Mouse (Mus musculus): ENCODE measurements around the gene Stip1. TPM values are rescaled to one million over a fixed set of nuclear protein-coding genes. Genes with fewer than 3 reads are reported as not detected.

Stip1 gene
- polyA plus RNA-seq, 1 experiment = 27.4 TPM

DNA sequence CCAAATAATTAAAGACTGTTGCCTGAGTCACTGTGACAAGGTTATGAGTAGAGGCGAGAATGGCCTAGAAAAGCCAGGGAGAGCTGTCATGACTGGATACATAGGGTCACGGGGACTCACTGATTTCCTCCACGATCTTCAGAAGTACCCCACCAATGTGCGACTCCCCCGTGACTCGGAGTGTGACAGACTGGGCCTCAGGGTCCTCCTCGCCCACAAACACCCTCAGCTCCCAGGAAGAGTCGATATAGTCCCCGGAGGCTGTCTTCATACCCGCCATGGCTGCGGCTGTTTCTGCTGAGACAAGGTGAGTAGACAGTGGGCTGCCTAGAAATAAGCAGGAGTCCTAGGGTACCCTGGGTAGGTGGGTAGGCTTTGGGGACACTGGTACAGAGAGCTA, 21.2 kb downstream of the Stip1 start:
- 9% methylated on average over 11 of the region's 11 CpGs for WGBS
- H3K36me3 ChIP-seq (ENCODE audit: control insufficient read depth, insufficient read depth, low read length) = peaks cover 30% of the 10 kb centered on the region
- peaks cover 10% of the 10 kb centered on the region; the same call in 1 of the 2 replicates for H3K4me1 ChIP-seq (ENCODE audit: control insufficient read depth, insufficient read depth, insufficient read length)
- H3K27me3 ChIP-seq (ENCODE audit: control insufficient read depth, insufficient read depth, low read length) = no peaks in the 10 kb centered on the region
- H3K27ac ChIP-seq (ENCODE audit: insufficient read depth, low read length) = peak overlapping the region; percentile 95
- DNase-seq (ENCODE audit: low read depth in 1 of 2, low spot score in 2 of 2) = no peak
- peak overlapping the region; percentile 73 for H3K4me3 ChIP-seq (ENCODE audit: extremely low read depth, insufficient read depth, insufficient read length)
- TF ChIP-seq CTCF (IDR thresholded peaks at IDR 0.05; ENCODE audit: extremely low read depth, insufficient read depth, insufficient read length, insufficient replicate concordance) (no peak), POLR2A (IDR thresholded peaks at IDR 0.05; ENCODE audit: low read depth, low read length) (no peak)

DNA sequence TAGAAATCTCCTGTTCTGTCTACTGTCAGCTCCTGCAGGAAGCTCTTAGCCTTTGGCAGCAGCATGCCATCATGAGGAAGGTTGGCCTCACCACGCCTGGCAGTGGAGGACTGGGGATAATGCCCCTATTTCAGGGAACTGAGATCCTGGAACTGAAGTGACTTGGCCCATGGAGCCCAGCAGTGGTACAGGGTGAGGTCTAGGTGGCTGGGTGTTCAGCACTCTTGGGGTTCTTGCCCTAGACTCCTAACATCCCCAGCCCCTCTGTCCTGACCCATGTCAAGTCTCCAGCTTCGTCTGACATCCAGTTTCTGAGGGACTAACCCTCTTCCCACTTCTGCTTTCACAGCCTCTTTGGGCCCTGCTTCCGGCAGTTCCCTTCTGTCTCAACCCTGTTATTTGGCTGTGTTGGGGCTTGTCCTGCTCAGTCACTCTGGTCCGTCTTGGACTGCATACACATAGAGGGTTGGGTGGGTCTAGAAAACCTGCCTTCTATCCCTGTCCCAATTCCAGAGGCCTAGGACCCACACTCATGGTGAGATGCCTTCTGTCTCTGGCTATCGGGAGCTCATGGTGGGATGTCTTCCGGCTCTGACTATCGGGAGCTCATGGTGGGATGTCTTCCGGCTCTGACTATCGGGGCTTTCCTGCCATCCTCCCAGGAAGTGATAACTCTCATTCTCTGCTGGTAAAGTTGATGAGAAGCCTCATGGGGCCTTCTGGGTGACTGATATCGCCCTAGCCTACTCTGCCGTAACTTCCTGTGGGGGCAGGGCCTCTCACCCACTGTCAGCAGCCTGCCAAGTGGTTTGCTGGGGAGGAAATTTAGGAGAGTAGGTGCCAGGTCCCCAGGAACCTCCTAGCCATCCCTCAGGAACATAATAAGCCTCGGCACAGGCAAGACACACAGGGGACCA, 22.0 kb downstream of the Stip1 start:
- peak; percentile 60 to 70 for DNase-seq (ENCODE audit: low read depth in 1 of 2, low spot score in 2 of 2)
- Histone ChIP-seq H3K27me3 (ENCODE audit: control insufficient read depth, insufficient read depth, low read length) (no peaks in the 10 kb centered on the region), H3K4me3 (ENCODE audit: extremely low read depth, insufficient read depth, insufficient read length) (peak overlapping the region; percentile 73), H3K27ac (ENCODE audit: insufficient read depth, low read length) (peak overlapping the region; percentile 95), H3K36me3 (ENCODE audit: control insufficient read depth, insufficient read depth, low read length) (peaks cover 33% of the 10 kb centered on the region), H3K4me1 (ENCODE audit: control insufficient read depth, insufficient read depth, insufficient read length) (peaks cover 10% of the 10 kb centered on the region; the same call in 1 of the 2 replicates)
- WGBS = 7% methylated on average over 12 of the region's 12 CpGs
- no peak for TF ChIP-seq CTCF (IDR thresholded peaks at IDR 0.05; ENCODE audit: extremely low read depth, insufficient read depth, insufficient read length, insufficient replicate concordance)
- peak; percentile 20; the same call in 1 of the 2 replicates for TF ChIP-seq POLR2A (IDR thresholded peaks at IDR 0.05; ENCODE audit: low read depth, low read length)

GRCm38 (mm10) chr19:7014481-7015135, 25.2 kb downstream of the Stip1 start:
- H3K4me1 ChIP-seq (ENCODE audit: control insufficient read depth, insufficient read depth, insufficient read length) = peaks cover 6% of the 10 kb centered on the region; the same call in 1 of the 2 replicates
- no peak overlapping the region for H3K4me3 ChIP-seq (ENCODE audit: extremely low read depth, insufficient read depth, insufficient read length)

DNA sequence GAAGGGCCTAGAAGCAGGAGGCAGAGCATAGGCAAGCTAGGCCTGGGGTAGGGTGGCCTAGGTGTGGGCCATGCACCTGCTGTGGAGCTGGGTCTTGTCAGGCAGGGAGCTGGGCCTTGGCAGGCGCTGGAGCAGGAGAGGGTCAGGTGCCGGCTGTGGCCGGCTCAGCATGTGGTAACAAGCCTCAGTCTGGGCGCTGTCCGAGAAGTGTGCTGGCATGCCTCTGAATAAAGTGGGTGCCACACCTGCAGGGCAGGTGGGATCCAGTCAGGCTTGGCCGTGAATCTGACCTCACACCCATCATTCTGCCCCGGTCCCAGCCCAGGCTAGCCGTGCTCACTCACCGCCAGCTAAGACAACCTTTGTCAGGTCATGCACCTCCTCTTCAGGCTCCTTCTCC, 25.8 kb downstream of the Stip1 start:
- H3K4me1 ChIP-seq (ENCODE audit: control insufficient read depth, insufficient read depth, insufficient read length) = peaks cover 6% of the 10 kb centered on the region; the same call in 1 of the 2 replicates
- H3K27me3 ChIP-seq (ENCODE audit: control insufficient read depth, insufficient read depth, low read length) = no peaks in the 10 kb centered on the region
- no peak overlapping the region for H3K4me3 ChIP-seq (ENCODE audit: extremely low read depth, insufficient read depth, insufficient read length)
- 97% methylated on average over 9 of the region's 9 CpGs for WGBS
- TF ChIP-seq POLR2A (IDR thresholded peaks at IDR 0.05; ENCODE audit: low read depth, low read length) (no peak), CTCF (IDR thresholded peaks at IDR 0.05; ENCODE audit: extremely low read depth, insufficient read depth, insufficient read length, insufficient replicate concordance) (no peak)
- H3K27ac ChIP-seq (ENCODE audit: insufficient read depth, low read length) = no peak overlapping the region
- H3K36me3 ChIP-seq (ENCODE audit: control insufficient read depth, insufficient read depth, low read length) = peaks cover 26% of the 10 kb centered on the region
- DNase-seq (ENCODE audit: low read depth in 1 of 2, low spot score in 2 of 2) = no peak

More at GRCm38 (mm10) chr19:7014481-7015135, 25.2 kb downstream of the Stip1 start:
- WGBS = 91% methylated on average over 20 of the region's 20 CpGs
- no peak for TF ChIP-seq CTCF (IDR thresholded peaks at IDR 0.05; ENCODE audit: extremely low read depth, insufficient read depth, insufficient read length, insufficient replicate concordance)
- no peak for TF ChIP-seq POLR2A (IDR thresholded peaks at IDR 0.05; ENCODE audit: low read depth, low read length)
- Histone ChIP-seq H3K27me3 (ENCODE audit: control insufficient read depth, insufficient read depth, low read length) (no peaks in the 10 kb centered on the region), H3K36me3 (ENCODE audit: control insufficient read depth, insufficient read depth, low read length) (peaks cover 26% of the 10 kb centered on the region), H3K27ac (ENCODE audit: insufficient read depth, low read length) (no peak overlapping the region)
- DNase-seq (ENCODE audit: low read depth in 1 of 2, low spot score in 2 of 2) = no peak

GRCm38 (mm10) chr19:7012426-7012825, 27.3 kb downstream of the Stip1 start:
- Histone ChIP-seq H3K27ac (ENCODE audit: insufficient read depth, low read length) (no peak overlapping the region), H3K4me1 (ENCODE audit: control insufficient read depth, insufficient read depth, insufficient read length) (peaks cover 3% of the 10 kb centered on the region; the same call in 1 of the 2 replicates), H3K36me3 (ENCODE audit: control insufficient read depth, insufficient read depth, low read length) (peaks cover 28% of the 10 kb centered on the region), H3K4me3 (ENCODE audit: extremely low read depth, insufficient read depth, insufficient read length) (no peak overlapping the region), H3K27me3 (ENCODE audit: control insufficient read depth, insufficient read depth, low read length) (no peaks in the 10 kb centered on the region)
- no peak for TF ChIP-seq POLR2A (IDR thresholded peaks at IDR 0.05; ENCODE audit: low read depth, low read length)
- TF ChIP-seq CTCF (IDR thresholded peaks at IDR 0.05; ENCODE audit: extremely low read depth, insufficient read depth, insufficient read length, insufficient replicate concordance) = no peak
- 89% methylated on average over 4 of the region's 4 CpGs for WGBS
- no peak for DNase-seq (ENCODE audit: low read depth in 1 of 2, low spot score in 2 of 2)

GRCm38 (mm10) chr19:7006892-7007593, 32.7 kb downstream of the Stip1 start:
- no peak for DNase-seq (ENCODE audit: low read depth in 1 of 2, low spot score in 2 of 2)
- Histone ChIP-seq H3K27ac (ENCODE audit: insufficient read depth, low read length) (no peak overlapping the region), H3K4me1 (ENCODE audit: control insufficient read depth, insufficient read depth, insufficient read length) (no peaks in the 10 kb centered on the region), H3K4me3 (ENCODE audit: extremely low read depth, insufficient read depth, insufficient read length) (no peak overlapping the region), H3K27me3 (ENCODE audit: control insufficient read depth, insufficient read depth, low read length) (no peaks in the 10 kb centered on the region), H3K36me3 (ENCODE audit: control insufficient read depth, insufficient read depth, low read length) (peaks cover 32% of the 10 kb centered on the region)
- TF ChIP-seq POLR2A (IDR thresholded peaks at IDR 0.05; ENCODE audit: low read depth, low read length) = no peak
- no peak for TF ChIP-seq CTCF (IDR thresholded peaks at IDR 0.05; ENCODE audit: extremely low read depth, insufficient read depth, insufficient read length, insufficient replicate concordance)
- WGBS = 83% methylated on average over 9 of the region's 9 CpGs

Data from spleen, adult 2 months (tissue).